Mouse (Mus musculus): ENCODE results near the gene Ramp3. TPM values are rescaled to one million over a fixed set of nuclear protein-coding genes. Genes with fewer than 3 reads are reported as not detected.
"Not testable (repeated sequence)": the region's sequence is repeated elsewhere in the genome, so short reads cannot be mapped to it uniquely, and the experiment has no call there.

The Ramp3 gene
- polyA plus RNA-seq, 1 experiment from 2014 or later: 9.3 TPM

- Histone ChIP-seq H3K4me3 (ENCODE audit: low read depth, low read length) (no peak overlapping the region), H3K27me3 (ENCODE audit: control insufficient read depth, insufficient read depth, low read length) (no peaks in the 10 kb centered on the region), H3K4me1 (ENCODE audit: control insufficient read depth, insufficient read depth, low read length) (peaks cover 8% of the 10 kb centered on the region; the same call in 1 of the 2 replicates), H3K9ac (ENCODE audit: low read length) (no peak overlapping the region), H3K9me3 (ENCODE audit: control insufficient read depth, low read length) (no peaks in the 10 kb centered on the region), H3K27ac (ENCODE audit: low read depth, low read length) (no peak overlapping the region), H3K4me2 (ENCODE audit: low read depth) (no peak overlapping the region), H3K36me3 (ENCODE audit: control insufficient read depth, insufficient read depth, low read length) (no peaks in the 10 kb centered on the region)
- DNase-seq (ENCODE audit: low spot score) (no peak), ATAC-seq (ENCODE audit: insufficient read depth, low FRiP score, low TSS enrichment) (no peak)
Observed at GRCm38 (mm10) chr11:6629655-6630054, 28.7 kb upstream of the Ramp3 start.

- ATAC-seq (ENCODE audit: insufficient read depth, low FRiP score, low TSS enrichment) (no peak), DNase-seq (ENCODE audit: low spot score) (no peak)
- Histone ChIP-seq H3K27ac (ENCODE audit: low read depth, low read length) (no peak overlapping the region), H3K4me3 (ENCODE audit: low read depth, low read length) (no peak overlapping the region), H3K4me2 (ENCODE audit: low read depth) (no peak overlapping the region), H3K36me3 (ENCODE audit: control insufficient read depth, insufficient read depth, low read length) (no peaks in the 10 kb centered on the region), H3K4me1 (ENCODE audit: control insufficient read depth, insufficient read depth, low read length) (no peaks in the 10 kb centered on the region), H3K9ac (ENCODE audit: low read length) (no peak overlapping the region), H3K9me3 (ENCODE audit: control insufficient read depth, low read length) (no peaks in the 10 kb centered on the region), H3K27me3 (ENCODE audit: control insufficient read depth, insufficient read depth, low read length) (no peaks in the 10 kb centered on the region)
- WGBS: 72% methylated on average over 8 of the region's 8 CpGs
Observed at GRCm38 (mm10) chr11:6636150-6636549, 22.2 kb upstream of the Ramp3 start.

GRCm38 (mm10) chr11:6638537-6638936, 19.8 kb upstream of the Ramp3 start, which contains the start of gene Wap:
Gene Wap (minus strand): TSS chr11:6638637.
- Histone ChIP-seq H3K4me3 (ENCODE audit: low read depth, low read length) (no peak within 1 kb of the TSS), H3K36me3 (ENCODE audit: control insufficient read depth, insufficient read depth, low read length) (no peaks in the 10 kb centered on the region), H3K4me2 (ENCODE audit: low read depth) (no peak within 1 kb of the TSS), H3K9me3 (ENCODE audit: control insufficient read depth, low read length) (no peaks in the 10 kb centered on the region), H3K9ac (ENCODE audit: low read length) (no peak within 1 kb of the TSS), H3K4me1 (ENCODE audit: control insufficient read depth, insufficient read depth, low read length) (no peaks in the 10 kb centered on the region), H3K27ac (ENCODE audit: low read depth, low read length) (no peak within 1 kb of the TSS), H3K27me3 (ENCODE audit: control insufficient read depth, insufficient read depth, low read length) (no peaks in the 10 kb centered on the region)
- no peak for ATAC-seq (ENCODE audit: insufficient read depth, low FRiP score, low TSS enrichment)
- DNase-seq (ENCODE audit: low spot score): no peak
- WGBS: 93% methylated on average over 4 of the region's 4 CpGs

GRCm38 (mm10) chr11:6639072-6639471, 19.2 kb upstream of the Ramp3 start:
- no peak for DNase-seq (ENCODE audit: low spot score)
- H3K4me2 ChIP-seq (ENCODE audit: low read depth): no peak overlapping the region
- H3K9ac ChIP-seq (ENCODE audit: low read length): no peak overlapping the region
- no peaks in the 10 kb centered on the region for H3K27me3 ChIP-seq (ENCODE audit: control insufficient read depth, insufficient read depth, low read length)
- WGBS: 70% methylated on average over 6 of the region's 6 CpGs
- H3K36me3 ChIP-seq (ENCODE audit: control insufficient read depth, insufficient read depth, low read length): no peaks in the 10 kb centered on the region
- H3K4me1 ChIP-seq (ENCODE audit: control insufficient read depth, insufficient read depth, low read length): no peaks in the 10 kb centered on the region
- H3K9me3 ChIP-seq (ENCODE audit: control insufficient read depth, low read length): no peaks in the 10 kb centered on the region
- ATAC-seq (ENCODE audit: insufficient read depth, low FRiP score, low TSS enrichment): no peak
- no peak overlapping the region for H3K4me3 ChIP-seq (ENCODE audit: low read depth, low read length)
- no peak overlapping the region for H3K27ac ChIP-seq (ENCODE audit: low read depth, low read length)

GRCm38 (mm10) chr11:6644566-6644965, 13.8 kb upstream of the Ramp3 start:
- no peaks in the 10 kb centered on the region for H3K4me1 ChIP-seq (ENCODE audit: control insufficient read depth, insufficient read depth, low read length)
- ATAC-seq (ENCODE audit: insufficient read depth, low FRiP score, low TSS enrichment): no peak
- H3K27ac ChIP-seq (ENCODE audit: low read depth, low read length): no peak overlapping the region

GRCm38 (mm10) chr11:6647831-6648724, 10.2 kb upstream of the Ramp3 start:
- WGBS: 56% methylated on average over 9 of the region's 9 CpGs
- DNase-seq (ENCODE audit: low spot score): no peak
- ATAC-seq (ENCODE audit: insufficient read depth, low FRiP score, low TSS enrichment): no peak

More at GRCm38 (mm10) chr11:6644566-6644965, 13.8 kb upstream of the Ramp3 start:
- Histone ChIP-seq H3K9me3 (ENCODE audit: control insufficient read depth, low read length) (no peaks in the 10 kb centered on the region), H3K36me3 (ENCODE audit: control insufficient read depth, insufficient read depth, low read length) (no peaks in the 10 kb centered on the region), H3K4me3 (ENCODE audit: low read depth, low read length) (no peak overlapping the region), H3K27me3 (ENCODE audit: control insufficient read depth, insufficient read depth, low read length) (no peaks in the 10 kb centered on the region), H3K9ac (ENCODE audit: low read length) (no peak overlapping the region), H3K4me2 (ENCODE audit: low read depth) (no peak overlapping the region)
- no peak for DNase-seq (ENCODE audit: low spot score)
- 72% methylated on average over 6 of the region's 6 CpGs for WGBS

GRCm38 (mm10) chr11:6650519-6650918, 7.8 kb upstream of the Ramp3 start:
- no peaks in the 10 kb centered on the region for H3K9me3 ChIP-seq (ENCODE audit: control insufficient read depth, low read length)
- H3K4me1 ChIP-seq (ENCODE audit: control insufficient read depth, insufficient read depth, low read length): no peaks in the 10 kb centered on the region
- H3K27ac ChIP-seq (ENCODE audit: low read depth, low read length): no peak overlapping the region
- H3K36me3 ChIP-seq (ENCODE audit: control insufficient read depth, insufficient read depth, low read length): no peaks in the 10 kb centered on the region
- H3K4me2 ChIP-seq (ENCODE audit: low read depth): no peak overlapping the region
- ATAC-seq (ENCODE audit: insufficient read depth, low FRiP score, low TSS enrichment) (no peak), DNase-seq (ENCODE audit: low spot score) (no peak)
- no peak overlapping the region for H3K4me3 ChIP-seq (ENCODE audit: low read depth, low read length)
- no peaks in the 10 kb centered on the region for H3K27me3 ChIP-seq (ENCODE audit: control insufficient read depth, insufficient read depth, low read length)
- H3K9ac ChIP-seq (ENCODE audit: low read length): no peak overlapping the region
- WGBS: 71% methylated on average over 7 of the region's 7 CpGs

More at GRCm38 (mm10) chr11:6647831-6648724, 10.2 kb upstream of the Ramp3 start:
- Histone ChIP-seq H3K4me3 (ENCODE audit: low read depth, low read length) (no peak overlapping the region), H3K27ac (ENCODE audit: low read depth, low read length) (no peak overlapping the region), H3K9ac (ENCODE audit: low read length) (no peak overlapping the region), H3K4me2 (ENCODE audit: low read depth) (no peak overlapping the region), H3K9me3 (ENCODE audit: control insufficient read depth, low read length) (no peaks in the 10 kb centered on the region), H3K4me1 (ENCODE audit: control insufficient read depth, insufficient read depth, low read length) (no peaks in the 10 kb centered on the region), H3K36me3 (ENCODE audit: control insufficient read depth, insufficient read depth, low read length) (no peaks in the 10 kb centered on the region), H3K27me3 (ENCODE audit: control insufficient read depth, insufficient read depth, low read length) (no peaks in the 10 kb centered on the region)

GRCm38 (mm10) chr11:6652978-6653377, 5.3 kb upstream of the Ramp3 start:
- not testable (repeated sequence) for H3K27me3 ChIP-seq (ENCODE audit: control insufficient read depth, insufficient read depth, low read length); H3K9me3 ChIP-seq (ENCODE audit: control insufficient read depth, low read length); DNase-seq (ENCODE audit: low spot score); H3K4me2 ChIP-seq (ENCODE audit: low read depth); H3K9ac ChIP-seq (ENCODE audit: low read length); ATAC-seq (ENCODE audit: insufficient read depth, low FRiP score, low TSS enrichment); H3K36me3 ChIP-seq (ENCODE audit: control insufficient read depth, insufficient read depth, low read length); H3K4me1 ChIP-seq (ENCODE audit: control insufficient read depth, insufficient read depth, low read length); H3K27ac ChIP-seq (ENCODE audit: low read depth, low read length); H3K4me3 ChIP-seq (ENCODE audit: low read depth, low read length)
- 81% methylated on average over 3 of the region's 3 CpGs for WGBS

GRCm38 (mm10) chr11:6654903-6655302, 3.4 kb upstream of the Ramp3 start:
- WGBS: 1% methylated on average over 2 of the region's 2 CpGs
- no peak overlapping the region for H3K4me2 ChIP-seq (ENCODE audit: low read depth)
- H3K9ac ChIP-seq (ENCODE audit: low read length): no peak overlapping the region
- H3K4me1 ChIP-seq (ENCODE audit: control insufficient read depth, insufficient read depth, low read length): 0 out of 2 replicates have a peak, but pooled peaks cover 7% of the 10 kb centered on the region
- H3K27me3 ChIP-seq (ENCODE audit: control insufficient read depth, insufficient read depth, low read length): no peaks in the 10 kb centered on the region
- H3K9me3 ChIP-seq (ENCODE audit: control insufficient read depth, low read length): no peaks in the 10 kb centered on the region
- H3K36me3 ChIP-seq (ENCODE audit: control insufficient read depth, insufficient read depth, low read length): no peaks in the 10 kb centered on the region
- no peak overlapping the region for H3K27ac ChIP-seq (ENCODE audit: low read depth, low read length)
- no peak overlapping the region for H3K4me3 ChIP-seq (ENCODE audit: low read depth, low read length)
- DNase-seq (ENCODE audit: low spot score) (peak; percentile 87), ATAC-seq (ENCODE audit: insufficient read depth, low FRiP score, low TSS enrichment) (peak; percentile 24; the same call in 1 of the 2 replicates)

Data from neural tube, embryonic 11.5 days (tissue).